Mouse (Mus musculus) spleen, postnatal 14 days (tissue): ENCODE results near the gene Leo1.

ENCODE experiments used
- DNase-seq, 2 experiments: peaks; one replicate each; pipeline ENCODE4 v3.0.0; 2021 to 2022; ENCODE audit warnings: low spot score in 2 of 2

Leo1 gene

DNA sequence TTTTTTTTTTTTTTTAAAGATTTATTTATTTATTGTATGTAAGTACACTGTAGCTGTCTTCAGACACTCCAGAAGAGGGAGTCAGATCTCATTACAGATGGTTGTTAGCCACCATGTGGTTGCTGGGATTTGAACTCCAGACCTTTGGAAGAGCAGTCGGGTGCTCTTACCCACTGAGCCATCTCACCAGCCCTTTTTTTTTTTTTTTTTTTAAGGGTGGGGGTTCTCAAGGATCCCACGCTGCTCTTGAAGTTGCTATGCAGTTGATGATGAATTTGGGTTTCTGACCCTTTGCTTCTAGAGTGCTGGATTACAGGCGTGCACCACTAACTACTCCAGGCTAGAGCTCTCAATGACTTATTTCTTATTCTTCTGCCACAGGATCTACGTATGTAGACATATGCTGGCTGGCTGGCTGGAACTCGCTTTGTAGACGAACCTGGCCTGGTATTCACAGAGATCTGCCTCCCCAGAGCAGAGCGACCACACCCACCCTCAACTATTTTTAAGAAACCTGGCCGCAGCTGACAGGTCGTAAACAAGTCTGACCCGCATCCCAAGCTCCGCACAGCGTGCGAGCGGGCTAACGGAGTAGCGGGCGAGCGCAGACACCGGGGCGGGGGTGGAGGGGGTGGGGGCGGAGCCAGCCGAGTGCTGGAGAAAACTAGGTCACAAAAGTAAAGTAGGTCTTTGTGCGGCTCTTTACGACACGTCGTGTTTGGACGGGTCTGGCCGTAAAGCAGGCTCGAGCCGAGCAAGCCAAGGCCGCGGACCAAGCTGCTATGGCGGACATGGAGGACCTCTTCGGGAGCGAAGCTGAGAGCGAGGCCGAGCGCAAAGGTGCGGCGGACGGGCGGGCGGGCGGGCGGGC is at the start of gene Leo1:
Gene Leo1 (plus strand): TSS at position 729 of the 871 bp plus-strand sequence.
- peak; percentile 63 to 76 for DNase-seq

DNA sequence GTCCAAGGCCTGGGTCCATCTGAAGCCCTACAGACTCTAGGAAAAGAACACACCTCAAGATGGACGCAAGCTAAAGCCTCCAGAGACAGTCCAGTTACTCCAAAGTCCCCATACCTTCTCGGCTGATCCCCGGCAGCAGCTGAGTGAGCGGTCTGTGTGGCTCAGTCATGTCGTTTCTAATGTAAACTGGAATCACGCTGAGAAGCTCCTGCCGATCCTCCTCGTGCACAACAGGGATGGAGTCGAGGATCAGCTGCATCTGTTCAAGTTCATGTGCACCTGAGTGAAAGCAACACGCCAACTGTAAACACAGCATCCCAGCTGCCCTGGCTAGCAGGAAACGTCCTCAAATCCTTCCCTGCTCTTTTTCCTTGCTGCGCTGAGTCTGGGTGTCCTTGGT is 48.1 kb upstream of the Leo1 start:
- DNase-seq: no peak

DNA sequence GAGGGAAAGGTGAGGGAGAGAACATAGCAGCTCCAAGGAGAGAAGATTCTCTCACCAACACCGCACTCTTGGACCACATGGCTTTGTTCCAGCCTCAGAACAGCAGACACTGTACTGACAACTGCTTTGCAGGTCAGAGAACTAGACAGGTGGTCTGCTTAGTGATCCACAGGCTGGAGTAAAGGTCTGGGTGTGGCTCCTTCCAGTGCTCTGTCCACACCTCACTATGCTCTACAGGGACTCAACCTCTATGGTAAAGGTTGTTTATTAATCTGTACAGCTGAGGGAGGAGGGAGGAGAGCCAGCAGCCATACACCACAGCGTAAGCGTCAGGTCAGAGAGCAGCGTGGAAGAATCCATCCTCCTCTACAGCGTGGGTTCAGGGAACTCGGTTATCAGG is 45.4 kb upstream of the Leo1 start:
- no peak for DNase-seq

DNA sequence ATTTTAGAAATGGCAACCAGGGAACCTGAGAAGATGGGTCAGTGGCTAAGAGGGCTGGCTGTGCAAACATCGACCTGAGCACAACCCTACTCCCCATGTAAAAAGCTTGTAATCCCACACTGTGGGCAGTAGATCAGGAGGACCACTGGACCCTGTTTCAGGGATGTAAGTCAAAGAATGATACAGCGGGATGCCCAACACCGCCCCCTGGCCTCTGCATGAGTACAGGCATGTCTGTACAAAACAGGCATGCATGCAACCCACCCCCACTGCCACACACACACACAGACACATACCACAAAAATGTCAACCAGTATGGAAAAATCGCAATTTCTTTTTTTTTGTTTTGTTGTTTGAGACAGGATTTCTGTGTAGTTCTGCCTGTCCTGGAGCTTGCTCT is 42.3 kb upstream of the Leo1 start:
- DNase-seq: no peak

DNA sequence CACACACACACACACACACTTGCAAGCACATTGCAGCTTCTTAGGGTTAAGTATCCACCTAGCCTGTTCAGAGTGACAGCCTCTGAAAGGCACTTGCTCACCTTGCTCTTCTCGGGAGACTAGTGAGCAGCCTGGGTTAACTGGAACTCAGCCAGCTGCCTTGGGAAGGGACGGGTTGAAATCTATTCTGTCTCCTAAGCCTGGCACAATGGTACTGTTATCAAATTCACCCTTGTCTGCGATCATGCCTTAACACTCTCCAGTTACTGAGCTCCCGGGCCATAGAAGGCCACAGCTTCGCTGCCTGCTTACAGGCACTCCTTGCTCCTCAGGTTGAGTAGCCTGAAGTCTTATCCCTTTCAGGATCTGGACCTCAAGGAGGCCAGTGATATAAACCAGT is 40.7 kb upstream of the Leo1 start:
- no peak for DNase-seq

DNA sequence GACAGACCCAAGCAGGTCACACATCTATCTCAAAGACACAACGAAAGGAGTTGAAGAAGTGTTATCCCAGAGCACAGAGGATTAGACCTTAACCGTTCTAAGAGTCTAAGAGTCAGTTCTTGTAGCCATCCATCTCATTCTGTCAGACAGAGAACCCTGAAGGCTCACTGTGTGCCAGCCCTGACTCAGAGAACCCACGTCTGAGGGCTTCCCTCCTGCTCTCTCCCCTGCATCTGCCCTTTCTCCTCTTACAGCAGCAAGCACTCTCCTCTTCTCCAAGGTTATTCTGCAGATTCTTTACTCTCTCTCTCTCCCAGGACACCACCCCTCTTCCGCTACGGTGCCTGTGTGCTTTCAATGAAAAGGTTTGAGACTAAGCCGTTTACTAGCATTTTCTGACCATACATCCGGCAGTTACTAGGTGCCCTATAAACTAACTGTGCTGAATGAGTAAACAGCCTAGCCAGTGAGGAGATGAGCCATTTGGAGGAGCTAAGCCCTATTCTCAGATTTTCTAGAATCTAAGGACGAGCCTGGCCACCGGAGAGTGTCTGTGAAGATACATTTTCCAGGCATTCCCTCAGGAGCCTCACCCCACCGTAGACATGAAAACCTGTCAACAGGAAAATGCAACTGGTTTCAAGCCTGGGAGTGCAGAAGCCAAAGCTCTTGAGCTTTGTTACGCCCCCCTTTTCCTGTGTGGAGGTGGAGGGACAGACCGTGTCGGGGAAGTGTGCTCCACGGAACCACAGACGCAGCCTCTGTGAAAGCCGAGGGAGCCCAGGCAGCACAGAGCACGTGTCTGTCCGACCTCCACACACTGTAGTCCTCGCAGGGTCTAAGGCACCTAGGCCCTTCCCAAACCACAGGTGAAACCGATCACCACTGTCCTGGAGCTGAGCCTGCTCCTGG is 39.5 kb upstream of the Leo1 start:
- DNase-seq: no peak

DNA sequence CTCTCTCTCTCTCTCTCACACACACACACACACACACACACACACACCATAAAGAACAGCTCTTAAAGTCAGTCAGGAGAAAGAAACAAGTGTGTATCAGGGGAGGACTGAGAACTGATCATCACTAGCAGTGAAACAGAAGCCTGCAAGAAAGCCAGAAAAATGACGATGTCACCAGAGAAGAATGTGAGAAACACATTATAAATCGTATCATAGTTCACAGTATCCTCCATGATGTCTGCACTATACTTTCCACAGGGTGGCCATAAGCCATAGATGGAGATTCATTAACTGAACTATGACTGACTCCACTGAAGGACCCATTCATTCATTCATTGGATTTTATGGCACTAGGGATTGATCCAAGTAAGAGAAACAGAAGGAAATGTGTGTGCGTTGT is 37.8 kb upstream of the Leo1 start:
- DNase-seq: no peak

DNA sequence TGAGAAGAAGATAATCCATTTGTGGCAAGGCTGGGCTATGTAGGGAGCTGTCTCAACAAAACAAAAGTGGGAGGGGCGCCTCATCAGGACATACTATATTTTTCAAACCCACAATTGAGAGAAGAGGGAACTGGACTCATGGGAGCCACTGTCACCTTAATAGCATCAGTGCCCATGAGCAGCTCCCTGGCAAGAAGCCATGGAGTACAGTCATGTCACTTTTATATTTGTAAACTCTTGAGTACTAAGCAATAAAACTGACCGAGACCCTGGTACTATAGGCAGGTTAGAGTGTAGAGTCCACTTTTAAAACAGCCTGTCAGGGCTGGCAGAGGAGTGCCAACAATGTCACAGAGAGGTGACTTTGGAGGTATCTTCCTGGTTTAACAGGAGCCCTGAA is 35.2 kb upstream of the Leo1 start:
- DNase-seq: no peak

DNA sequence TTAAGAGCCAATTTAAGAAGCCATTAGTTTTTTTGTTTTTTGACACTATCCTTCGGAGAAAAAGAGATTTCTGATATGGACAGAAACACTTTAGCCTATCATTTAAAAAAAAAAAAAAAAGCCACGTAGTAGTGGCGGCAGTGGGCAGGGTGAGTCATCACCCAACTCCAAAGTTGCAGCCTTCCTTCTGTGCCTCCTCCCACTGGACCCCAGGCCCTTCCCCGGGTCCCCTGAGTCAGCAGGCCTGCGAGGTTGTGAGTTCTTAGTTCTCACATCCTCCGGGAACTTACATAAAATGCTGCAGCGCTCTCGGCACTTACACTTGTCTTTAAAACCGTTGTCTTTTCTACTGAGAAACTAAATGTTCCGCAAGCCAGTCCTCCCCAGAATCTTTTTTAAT is 33.5 kb upstream of the Leo1 start:
- no peak for DNase-seq

DNA sequence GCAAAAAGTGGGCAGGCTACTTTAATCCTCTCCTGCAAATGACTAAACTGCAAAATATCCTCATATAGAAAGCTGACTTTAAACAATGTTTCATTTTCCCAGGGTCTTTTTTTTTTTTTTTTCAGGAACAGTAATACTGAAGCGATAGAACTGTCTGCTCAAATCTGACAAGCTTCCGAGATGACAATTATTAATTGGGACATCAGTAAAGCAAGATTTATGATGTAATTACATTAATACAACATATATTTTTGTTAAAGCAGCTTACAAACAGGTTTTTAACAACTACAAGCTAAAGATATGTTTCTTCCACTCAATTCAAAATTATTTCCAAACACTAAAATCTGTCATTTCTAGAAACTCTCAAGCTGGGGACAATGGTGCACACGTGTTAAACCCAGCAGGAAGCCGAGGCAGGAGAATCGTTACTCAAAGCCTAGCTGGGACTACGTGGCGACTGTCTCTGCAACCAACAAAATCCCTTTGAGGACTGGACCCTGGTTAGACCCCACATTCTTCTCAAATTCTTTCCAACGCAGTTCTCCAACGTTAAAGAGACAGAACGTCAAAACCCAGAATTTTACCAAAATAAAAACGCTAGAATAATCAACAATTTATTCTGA is 33.0 kb upstream of the Leo1 start:
- no peak for DNase-seq

DNA sequence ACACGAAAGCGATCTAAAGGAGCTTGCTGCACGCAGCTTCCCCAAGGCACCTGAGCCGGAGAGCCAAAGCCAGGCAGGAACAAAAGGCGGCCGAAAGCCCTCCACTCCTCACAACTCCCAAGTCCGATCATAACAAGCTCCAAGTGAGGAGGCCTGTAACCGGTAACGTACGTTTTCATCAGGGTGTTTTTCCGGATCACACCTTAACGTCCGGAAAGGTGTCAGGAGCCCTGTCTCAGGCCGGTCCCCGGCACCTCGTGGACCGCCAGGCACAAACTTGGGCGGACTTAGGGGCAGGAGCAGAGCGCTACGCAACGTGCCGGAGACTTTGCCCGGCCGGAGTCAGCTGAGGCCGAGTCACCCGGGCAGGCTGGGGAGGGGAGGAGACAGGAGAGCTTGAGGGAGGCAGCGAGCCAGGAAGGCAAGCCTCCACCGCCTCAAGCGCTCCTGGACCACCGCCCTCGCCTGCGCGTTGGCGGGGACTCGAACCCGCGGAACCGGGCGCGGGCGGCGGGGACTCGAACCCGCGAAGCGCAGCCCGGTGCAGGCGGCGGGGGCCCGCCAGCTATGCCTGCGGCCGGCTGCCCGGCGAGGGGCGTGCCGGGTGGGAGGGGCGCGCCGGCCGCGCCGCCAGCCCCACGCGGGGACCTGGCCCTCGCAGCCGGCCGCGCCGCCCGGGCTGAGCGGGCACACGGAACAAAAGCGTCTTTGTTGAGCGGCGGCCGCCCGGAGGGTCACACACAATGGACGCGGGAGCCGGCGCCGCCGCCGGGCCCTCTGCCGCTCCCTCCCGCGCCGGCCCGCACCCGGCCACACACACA is 32.1 kb upstream of the Leo1 start:
- peak; percentile 40 for DNase-seq

DNA sequence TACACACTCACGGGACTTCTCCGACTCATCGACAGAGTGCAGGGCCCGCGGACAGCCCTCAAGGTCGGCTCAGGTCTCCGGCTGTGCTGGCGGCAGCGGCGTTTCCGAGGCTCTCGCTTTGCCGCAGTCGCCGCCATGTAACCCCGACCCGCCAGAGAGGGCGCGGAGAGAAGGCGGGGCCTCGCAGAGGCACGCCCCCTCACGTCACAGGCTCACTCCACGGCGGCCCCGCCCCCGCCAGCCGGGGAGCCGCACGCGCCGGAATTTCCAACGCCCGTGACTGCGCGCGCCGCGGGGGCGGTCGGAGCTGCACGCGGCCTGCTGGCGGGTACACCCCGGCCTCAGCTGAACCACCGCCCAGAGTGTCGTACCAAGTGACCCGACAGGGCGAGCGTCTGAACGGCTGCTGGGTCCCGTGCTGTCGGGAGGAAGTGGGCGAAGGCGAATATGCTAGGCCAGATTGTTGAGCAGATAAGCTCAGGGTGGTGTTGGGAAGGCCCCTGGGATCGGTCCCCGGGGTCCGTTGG is 31.4 kb upstream of the Leo1 start, which contains the start of gene Mapk6:
Gene Mapk6 (minus strand): TSS at position 154 of the 527 bp plus-strand sequence.
- DNase-seq: peak; percentile 95 to 98

DNA sequence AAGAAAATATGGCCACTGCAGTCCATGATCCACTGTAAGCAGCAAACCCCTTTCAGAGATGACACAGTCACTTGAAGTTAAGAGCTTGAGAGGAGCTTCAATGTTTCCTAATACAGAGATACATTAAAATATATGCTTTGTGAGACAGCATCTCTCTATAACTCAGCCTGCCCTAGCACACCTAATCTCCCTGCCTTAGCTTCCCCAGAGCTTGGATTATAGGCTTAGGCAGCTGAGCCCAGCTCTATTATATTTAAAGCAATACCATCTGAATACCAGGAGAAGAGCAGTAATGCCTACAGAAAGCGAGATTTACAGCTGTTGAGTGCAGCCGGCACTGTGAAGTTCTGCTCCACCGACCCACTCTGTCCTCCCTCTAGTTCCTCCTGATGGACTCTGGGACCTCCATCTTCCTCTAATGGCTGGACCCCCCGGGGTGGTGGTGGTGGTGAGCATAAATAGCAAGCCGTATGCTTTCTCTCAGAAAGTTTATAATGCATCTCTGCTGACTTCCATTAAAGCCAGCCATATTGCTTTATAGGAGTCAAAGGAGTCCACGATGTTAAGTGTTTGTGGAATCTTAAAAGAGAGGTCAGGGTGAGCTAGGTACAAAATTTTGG is 30.3 kb upstream of the Leo1 start:
- no peak for DNase-seq

DNA sequence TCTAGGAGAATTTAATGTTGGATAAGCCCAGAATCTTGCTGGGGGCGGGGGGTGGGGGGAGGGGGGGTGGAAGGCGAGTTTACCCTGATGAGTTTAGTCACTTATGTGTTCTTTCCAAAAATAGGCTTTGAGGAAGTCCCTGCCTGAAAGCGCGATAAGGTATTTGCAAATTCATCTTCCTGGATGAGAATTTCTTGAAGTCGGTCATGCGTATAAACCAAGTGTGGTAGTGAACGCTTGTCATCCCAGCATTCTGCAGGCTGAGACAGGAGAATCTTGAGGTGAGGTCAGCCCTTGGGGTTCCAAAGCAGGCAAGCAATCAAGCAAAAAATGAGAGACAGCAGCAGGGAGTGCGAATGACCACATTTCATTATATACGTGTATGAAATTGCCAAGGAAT is 29.7 kb upstream of the Leo1 start:
- DNase-seq: no peak

DNA sequence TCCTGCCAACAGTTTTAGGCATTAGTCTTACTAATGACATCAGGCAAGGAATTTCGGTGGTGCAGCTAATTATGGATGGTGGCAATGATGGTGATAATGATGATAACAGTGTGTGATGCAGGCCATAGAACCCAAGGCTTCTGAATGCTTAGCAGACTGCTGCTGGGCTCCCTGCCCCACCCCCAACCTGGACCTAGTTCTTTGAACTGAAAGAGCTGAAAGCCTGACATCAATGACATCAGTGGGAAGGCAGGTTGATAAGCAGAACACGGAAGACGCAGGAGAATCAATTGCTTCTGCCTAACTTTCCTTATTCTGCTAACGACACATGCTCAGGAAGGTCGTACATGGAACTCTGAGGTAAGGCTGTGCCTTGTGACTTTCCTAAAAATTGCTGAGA is 28.1 kb upstream of the Leo1 start:
- DNase-seq: no peak

DNA sequence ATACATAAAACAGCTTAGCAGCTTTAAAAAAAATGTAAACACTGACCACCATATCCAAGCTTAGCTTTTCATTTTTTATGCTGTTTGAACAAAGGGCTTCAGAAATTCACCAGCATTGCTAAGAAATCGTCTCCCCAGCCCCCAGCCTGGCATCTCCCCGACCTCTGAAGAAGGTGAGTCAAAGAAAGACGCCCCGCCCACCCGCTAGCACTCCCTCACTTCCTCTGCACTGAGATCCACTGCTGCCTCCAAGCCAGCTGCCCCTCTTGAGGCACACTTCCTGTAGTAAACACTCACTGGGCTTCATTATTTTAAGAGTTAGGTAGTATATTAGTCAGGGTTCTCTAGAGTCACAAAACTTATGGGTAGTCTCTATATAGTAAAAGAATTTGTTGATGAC is 27.1 kb upstream of the Leo1 start:
- peak in 1 of 2 experiments; percentile 18 for DNase-seq

DNA sequence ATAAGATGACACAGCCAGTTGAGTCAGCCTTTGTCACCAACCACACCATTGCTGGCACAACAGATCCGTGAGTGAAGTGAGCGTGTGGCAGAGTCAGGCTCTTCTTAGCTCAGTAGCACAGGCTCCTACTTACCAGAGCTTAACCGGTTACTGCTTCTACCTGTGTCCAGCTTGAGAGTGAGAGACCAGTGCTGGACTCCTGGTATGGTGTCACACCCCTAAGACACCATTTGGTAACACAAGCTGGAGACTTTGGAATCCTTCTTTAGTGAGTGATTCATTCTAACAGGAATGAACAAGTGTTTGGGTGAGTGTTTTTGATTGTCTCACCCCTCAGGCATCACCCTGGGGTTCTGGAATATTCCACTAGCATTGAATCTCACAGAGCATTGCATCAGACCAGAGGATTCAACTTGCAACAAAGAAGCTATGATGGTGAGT is 19.1 kb upstream of the Leo1 start:
- no peak for DNase-seq

DNA sequence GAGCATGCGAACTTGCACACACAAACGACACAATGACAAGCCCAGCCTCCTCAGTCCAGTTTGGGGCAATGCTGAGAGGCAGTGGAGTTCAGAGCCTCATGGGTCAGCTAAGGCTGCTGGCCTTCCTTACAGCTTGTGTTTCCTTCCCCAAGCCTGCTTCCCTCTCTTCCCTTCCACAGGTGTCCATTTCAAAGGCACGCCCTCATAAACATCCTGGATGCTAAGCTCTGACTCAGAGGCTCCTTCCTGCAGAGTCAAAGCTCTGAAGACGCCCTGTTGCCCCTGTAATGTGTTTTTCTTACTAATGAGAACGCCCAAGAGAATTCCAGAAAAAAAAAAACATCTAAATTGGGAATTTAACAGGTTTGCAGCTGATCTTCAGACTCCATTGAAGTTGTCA is 17.6 kb upstream of the Leo1 start:
- no peak for DNase-seq

DNA sequence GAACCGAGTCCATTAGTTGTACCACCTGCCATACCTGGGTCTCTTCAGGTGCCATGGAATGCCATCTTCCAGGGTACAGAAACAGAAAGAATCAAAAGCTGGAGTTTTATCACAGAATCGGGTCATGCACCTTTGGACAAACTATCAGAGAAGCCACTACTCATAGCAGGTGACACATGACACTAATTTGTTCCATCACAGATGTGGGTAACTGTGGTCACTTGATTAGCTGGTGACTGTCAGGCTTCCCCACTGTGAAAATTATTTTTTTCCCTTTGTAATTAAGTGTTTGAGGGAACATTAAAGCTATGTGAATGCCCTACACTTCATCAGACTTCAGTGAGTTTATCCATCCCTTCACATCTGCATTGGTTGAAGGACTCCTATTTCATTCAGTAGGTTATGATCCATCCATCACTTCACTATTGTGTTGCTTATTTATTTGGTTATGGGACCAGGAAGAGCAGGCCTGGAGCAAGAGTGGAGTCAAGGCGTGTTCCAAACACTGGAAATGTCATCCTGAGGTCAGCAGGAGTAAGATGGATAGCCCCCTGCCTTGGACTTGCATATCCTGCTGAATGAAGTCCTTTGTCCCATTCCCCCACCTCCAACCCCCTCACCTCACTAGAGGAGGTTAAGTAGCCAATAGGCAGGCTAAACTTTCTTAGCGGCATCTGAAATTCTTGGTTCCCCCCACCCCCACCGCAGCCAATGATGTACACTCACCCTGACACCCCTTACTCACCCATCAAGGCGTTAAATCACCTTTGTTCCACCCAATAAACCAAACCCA is 16.8 kb upstream of the Leo1 start:
- no peak for DNase-seq
